Mouse (Mus musculus) WW6 (cell line): ENCODE measurements around the gene Slc16a13.

Experiments
- DNase-seq: peaks from one replicate; pipeline ENCODE4 v3.0.0-alpha.2; 2013; ENCODE audit warnings: low read depth, low spot score

Gene Slc16a13

DNA sequence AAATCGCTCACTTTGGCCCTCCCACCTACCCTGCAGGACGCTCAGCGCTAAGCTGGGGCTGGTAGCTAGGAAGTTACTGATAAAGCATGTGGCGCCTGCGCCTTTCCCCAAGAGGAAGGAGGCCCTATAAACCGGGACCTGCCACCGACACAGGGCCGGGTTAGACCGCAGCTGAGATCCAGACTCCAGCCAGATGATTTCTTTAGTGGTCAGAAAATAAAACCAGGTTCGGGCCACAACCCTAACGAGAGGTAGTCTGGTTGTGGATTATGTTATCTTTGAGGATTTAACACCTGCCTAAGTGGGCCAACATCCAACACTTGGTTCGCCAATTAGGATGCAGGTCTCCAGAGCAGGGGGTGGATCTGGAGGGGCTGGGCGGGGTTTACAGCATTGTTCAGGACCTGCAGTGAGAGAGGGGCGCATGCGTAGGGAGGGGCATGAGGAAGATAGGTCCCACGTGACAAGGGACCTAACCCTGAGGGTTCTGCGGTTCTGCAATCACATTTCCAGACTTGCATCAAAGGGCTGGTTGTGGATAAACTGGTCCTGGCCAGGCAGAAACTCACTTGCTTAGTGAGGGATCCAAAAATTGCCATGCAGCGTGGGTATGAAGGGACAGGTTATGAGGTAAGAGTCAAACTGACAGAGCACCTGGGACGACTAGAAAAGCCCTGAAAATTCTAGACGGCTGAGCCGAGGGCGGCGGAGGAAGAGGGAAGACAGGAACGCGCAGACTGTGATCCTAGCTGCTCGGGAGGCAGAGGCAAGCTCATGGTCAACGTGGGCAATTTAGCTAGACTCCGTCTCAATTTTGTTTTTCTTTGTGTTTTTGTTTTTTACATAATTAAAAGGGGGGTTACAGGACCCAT is at the start of gene Slc16a13:
Gene Slc16a13 (minus strand): TSS at position 334 of the 872 bp plus-strand sequence.
- peak; percentile 96 for DNase-seq

DNA sequence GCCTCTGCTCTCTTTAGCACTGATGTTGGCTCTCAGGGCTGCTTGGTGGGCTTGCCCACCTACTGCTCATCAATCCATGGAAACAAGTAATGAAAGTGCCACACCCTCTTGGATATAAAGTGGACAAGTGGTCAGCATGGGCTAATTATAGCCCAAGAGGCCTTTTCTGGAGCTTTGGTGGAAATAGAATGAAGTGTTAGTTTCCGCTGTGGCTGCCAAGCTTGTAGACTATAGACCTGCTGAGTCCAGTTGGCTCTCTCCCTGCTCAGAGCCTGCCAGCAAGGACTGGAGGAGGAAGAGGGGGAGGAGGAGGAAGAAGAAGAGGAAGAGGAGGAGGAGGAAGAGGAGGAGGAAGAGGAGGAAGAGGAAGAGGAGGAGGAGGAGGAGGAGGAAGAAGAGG is 45.5 kb upstream of the Slc16a13 start:
- DNase-seq = no peak

- DNase-seq = no peak
Measured at GRCm38 (mm10) chr11:70265819-70266218, 45.0 kb upstream of the Slc16a13 start.

DNA sequence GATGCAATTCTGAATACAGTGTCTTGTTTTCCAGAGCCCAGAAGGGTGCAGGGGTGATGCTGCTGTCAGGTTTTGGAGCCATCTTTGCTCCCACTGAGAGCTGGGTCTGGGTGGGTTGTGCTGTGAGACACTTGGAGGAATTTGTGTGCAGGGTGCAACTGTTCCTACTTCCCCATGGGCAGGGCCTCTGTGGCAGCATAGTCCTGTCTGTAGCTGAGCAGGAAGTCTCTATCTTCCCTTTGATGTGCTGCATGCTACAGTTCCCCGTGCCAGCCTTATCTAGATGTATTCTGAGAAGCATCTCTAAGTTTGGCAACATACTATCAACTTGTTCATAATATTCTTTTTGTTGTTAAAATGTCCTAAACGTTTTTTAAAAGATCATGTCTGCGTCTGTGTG is 44.4 kb upstream of the Slc16a13 start:
- no peak for DNase-seq

DNA sequence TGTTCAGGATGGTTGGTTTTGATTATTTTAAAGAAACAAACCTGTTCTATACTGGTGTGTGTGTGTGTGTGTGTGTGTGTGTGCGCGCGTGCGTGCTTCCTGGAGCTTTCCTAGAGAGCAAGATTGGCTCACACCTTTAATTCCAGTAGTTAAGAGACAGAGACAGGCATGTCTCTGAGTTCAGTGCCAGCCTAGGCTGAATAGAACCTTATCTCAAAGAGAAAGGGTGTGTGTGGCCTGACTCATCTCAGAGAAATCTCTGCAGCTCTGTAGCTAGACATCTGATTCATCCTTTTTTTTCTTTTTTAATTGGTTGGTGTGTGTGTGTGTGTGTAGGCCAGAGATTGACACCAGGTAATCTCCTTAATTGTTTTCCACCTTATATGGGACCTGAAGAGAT is 38.2 kb upstream of the Slc16a13 start:
- DNase-seq = no peak

- peak; percentile 69 for DNase-seq
Measured at GRCm38 (mm10) chr11:70254931-70255531, 34.2 kb upstream of the Slc16a13 start, which contains the start of gene Alox12. Gene Alox12 (minus strand): TSS chr11:70255353.

DNA sequence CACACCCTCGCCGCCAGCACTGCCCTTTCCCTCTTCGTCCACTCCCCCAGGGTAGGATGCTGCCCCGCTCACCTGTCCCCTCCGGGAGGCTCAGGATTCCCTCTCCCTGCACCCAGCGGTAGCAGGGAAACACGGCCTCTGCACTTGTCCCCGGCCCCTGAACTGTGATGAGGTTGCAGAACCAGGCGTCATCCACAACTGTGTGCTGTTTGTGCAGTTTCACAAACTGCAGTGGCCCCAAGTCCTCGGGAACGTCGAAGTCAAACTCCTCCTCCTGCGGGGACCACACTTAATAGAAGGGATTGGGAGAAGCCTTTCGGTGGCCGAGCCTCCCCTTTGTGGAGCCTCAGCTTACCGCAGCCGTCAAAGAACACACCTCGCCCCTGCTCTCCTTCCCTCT is 33.5 kb upstream of the Slc16a13 start:
- DNase-seq = no peak

DNA sequence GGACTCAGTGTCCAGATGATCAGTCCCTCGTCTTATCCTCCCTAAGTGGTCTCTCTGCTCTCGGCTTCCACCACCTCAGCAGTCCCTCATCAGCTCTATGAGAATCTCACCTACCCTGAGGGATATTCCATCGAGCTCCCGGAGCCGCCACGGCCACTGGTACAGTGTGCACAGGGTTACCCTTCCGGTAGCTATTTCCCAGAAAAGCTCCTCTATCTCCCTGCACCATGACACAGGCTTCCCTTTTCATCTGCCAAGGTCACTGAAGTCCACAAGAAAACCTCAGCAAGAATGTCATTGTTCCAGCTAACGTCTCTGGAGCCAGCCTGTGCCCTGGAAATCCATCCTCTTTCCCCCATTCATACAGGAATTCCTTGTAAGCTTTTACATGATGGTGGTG is 31.0 kb upstream of the Slc16a13 start:
- no peak for DNase-seq

DNA sequence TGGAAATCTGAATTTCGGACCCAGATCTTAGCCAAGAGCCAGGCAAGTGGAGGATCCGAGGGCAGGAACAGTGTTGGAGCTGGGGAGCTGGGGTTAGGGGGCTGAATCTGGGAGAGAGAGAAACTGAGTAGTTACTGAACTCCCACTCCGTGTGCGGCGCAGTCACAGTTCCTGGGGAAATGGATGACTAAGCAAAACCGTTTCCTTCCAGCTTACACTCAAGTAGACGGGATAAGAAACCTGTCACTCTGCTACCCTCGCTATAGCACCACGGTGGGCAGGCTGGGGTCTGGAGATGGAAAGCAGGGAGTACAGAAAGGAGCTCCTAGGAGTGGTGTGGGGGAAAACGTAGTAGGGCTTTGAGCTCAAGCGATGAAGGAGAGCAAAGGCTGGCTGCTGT is 29.3 kb upstream of the Slc16a13 start:
- no peak for DNase-seq

GRCm38 (mm10) chr11:70247136-70247845 is 26.4 kb upstream of the Slc16a13 start:
- peak; percentile 59 for DNase-seq

DNA sequence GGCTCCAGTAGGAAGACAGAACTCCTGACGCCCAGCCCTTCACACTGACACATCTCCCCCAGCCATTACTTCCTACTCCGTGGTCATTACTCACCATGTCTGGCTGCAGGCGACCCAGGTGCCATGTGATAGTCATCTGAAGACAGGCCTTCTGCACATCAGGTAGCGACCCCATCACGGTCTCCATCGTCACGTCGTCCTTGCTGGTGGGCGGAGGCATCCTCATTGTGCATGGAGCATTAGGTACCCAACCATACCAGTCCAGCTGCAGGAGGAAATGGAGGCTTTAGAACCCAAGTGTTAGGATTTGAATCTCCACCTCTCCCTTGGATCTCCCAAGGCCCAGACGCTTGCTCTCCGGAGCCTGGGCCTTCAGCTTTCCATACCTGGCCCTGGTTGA is 21.7 kb upstream of the Slc16a13 start:
- DNase-seq = no peak

GRCm38 (mm10) chr11:70239541-70240279 is 18.8 kb upstream of the Slc16a13 start, which contains the start of the genes Gm21988 and Rnasek:
Gene Gm21988 (minus strand): TSS chr11:70239830.
Gene Rnasek (minus strand): TSS chr11:70239842.
- DNase-seq = peak; percentile 72

DNA sequence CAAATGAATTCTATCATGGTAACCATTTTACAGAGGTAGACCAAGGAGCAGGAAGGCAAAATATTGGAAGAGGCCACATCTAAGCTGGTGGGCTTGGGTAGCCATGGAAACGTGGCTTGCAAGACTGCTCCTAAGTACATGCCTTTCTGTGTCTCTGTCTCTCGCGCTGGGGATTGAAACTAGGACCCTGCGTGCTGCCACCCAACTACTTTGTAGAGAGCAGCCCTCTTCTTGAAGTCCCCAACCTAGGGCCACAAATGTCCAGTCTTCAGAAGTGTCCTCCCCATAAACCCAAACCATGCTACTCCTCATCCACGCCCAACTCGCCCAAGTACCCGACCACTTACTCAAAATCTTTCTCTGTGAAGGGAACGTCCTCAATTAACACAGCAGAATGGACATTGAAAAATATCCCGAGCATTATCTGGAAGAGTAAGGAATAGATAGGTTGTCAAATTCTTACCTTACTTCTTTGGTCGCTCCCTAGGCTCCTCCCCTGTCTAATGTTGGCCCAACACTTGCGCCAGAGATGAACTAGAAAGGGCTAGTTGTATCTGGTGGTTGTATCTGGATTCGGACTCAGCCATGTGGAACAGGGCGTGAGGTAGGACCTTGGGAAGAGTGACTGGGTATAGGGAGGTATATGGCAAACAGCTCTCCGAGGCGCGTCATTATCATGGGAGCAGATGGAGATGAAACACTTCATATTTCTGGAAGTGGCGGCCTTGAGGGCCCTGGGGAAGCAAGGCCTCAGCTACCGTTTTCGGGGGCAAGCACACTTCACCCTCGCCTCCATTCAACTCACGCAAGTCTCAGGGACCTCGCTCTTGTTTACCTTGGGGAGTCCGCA is 18.0 kb upstream of the Slc16a13 start:
- no peak for DNase-seq

- peak; percentile 95 for DNase-seq
Measured at GRCm38 (mm10) chr11:70237457-70238167, 16.7 kb upstream of the Slc16a13 start, which contains the start of gene 0610010K14Rik. Gene 0610010K14Rik (minus strand): TSS chr11:70237914.

DNA sequence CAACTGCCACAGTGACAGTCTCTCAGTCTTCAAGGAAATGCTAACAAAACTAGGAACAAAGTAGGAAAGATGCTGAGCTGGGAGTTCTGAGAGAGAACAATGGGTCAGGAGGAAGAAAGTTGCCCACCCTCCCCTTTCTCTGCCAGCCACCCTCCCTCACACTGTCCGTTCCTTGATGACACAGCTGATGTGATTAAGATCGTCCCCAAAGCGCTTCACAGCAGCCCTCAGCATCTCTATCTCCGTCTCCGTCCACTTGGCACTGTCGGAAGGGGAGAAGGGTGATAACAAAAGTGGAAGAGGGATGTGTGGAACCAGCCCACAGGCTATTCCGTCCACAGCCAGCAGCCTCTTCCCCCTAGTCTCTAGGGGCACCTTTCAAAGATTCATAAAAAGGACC is 15.9 kb upstream of the Slc16a13 start:
- no peak for DNase-seq

- DNase-seq = no peak
Measured at GRCm38 (mm10) chr11:70235254-70235900, 14.5 kb upstream of the Slc16a13 start.

DNA sequence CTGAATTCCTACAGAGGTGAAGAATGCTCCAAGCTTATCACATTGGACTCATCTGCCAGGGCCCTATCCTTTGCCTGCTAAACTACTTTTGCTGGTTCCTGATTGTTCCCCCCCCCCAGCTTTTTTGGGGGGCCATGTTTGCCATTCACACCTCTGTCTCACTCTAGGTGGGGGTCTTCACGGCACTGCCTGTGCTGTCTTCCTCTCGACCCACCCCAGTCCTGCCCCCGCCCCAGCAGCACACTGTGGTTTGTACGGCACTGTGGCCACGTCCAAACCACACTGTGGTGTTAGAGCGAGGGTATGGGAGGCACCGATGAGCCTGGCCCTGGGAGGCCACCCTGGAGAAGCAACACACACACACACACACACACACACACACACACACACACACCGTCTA is 13.6 kb upstream of the Slc16a13 start:
- no peak for DNase-seq

DNA sequence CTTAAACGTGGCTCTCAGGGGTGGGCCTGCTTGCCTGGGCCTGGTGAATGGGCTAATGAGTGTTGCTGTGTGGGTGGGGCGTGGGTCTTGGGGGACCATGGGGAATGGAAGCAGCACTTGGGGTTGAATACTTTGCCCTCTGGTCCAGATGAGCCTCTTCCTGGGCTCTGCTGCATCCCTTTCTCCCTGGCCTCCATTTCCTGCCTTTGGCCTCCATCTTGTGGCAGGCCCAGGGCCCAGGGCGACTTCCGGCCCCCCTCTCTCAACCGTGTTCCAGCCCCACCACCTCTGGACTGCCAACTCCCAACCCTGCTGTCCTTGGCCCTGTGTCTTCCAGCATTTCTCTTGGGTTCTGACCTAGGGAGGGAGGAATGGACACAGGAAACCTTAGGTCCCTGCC is 13.2 kb upstream of the Slc16a13 start:
- DNase-seq = no peak

- DNase-seq = no peak
Measured at GRCm38 (mm10) chr11:70233016-70233415, 12.2 kb upstream of the Slc16a13 start.
